Mouse (Mus musculus) small intestine, adult 2 months (tissue): Measurements from ENCODE around the gene Col1a1.
A peak's percentile ranks its signal among the peaks of the same experiment; 100 is the strongest.

Experiments used
- CTCF ChIP-seq: fragments of 200-500 bp; IDR thresholded peaks from 2 replicates; pipeline ENCODE4 v1.5.1; 2012; ENCODE audit warnings: low read depth, mild to moderate bottlenecking, control low read depth, inconsistent platforms, low read length, moderate library complexity, mixed read lengths; ENCODE audit not compliant: insufficient replicate concordance, insufficient read length; ENCODE audit errors: extremely low read depth
- POLR2A ChIP-seq: fragments of 200-500 bp; IDR thresholded peaks from 2 replicates; pipeline ENCODE4 v1.6.1; 2012; ENCODE audit warnings: low read depth, mild to moderate bottlenecking, control low read depth, inconsistent platforms, low read length, moderate library complexity

- TF ChIP-seq POLR2A: peak; percentile 73; the same call in 1 of the 2 replicates
- peak; percentile 65 for TF ChIP-seq CTCF
Measured at GRCm38 (mm10) chr11:94990749-94991577, 54.9 kb downstream of the Col1a1 start, which contains the start of gene Ppp1r9b.
